Mouse (Mus musculus): ENCODE measurements at regions not wholly inside any gene's neighbourhood (a gene's known extent, or its start where the extent isn't known, plus 50 kb on each side); places are given as distances from the start of the nearest gene placed in this dataset.
"Not testable (repeated sequence)": the region's sequence is repeated elsewhere in the genome, so short reads cannot be mapped to it uniquely, and the experiment has no call there.

- not testable (repeated sequence) for DNase-seq (ENCODE audit: low spot score in 2 of 2)
Observed at GRCm38 (mm10) chr8:55558751-55559150, 348.0 kb downstream of the Adam29 start.

GRCm38 (mm10) chr8:55538868-55539267 lies 367.9 kb downstream of the Adam29 start:
- DNase-seq (ENCODE audit: low spot score in 2 of 2) = peak in 1 of 2 experiments; percentile 65

GRCm38 (mm10) chr8:55529397-55529796 lies 377.4 kb downstream of the Adam29 start:
- not testable (repeated sequence) for DNase-seq (ENCODE audit: low spot score in 2 of 2)

- peak; percentile 40 to 81 for DNase-seq (ENCODE audit: low spot score in 2 of 2)
Observed at GRCm38 (mm10) chr8:55519151-55519550, 387.6 kb downstream of the Adam29 start.

GRCm38 (mm10) chr8:55477336-55477735 lies 429.4 kb downstream of the Adam29 start:
- DNase-seq (ENCODE audit: low spot score in 2 of 2) = no peak

- peak in 1 of 2 experiments; percentile 62 for DNase-seq (ENCODE audit: low spot score in 2 of 2)
Observed at GRCm38 (mm10) chr8:55476923-55477322, 429.8 kb downstream of the Adam29 start.

- no peak for DNase-seq (ENCODE audit: low spot score in 2 of 2)
Observed at GRCm38 (mm10) chr8:55472386-55472785, 434.4 kb downstream of the Adam29 start.

GRCm38 (mm10) chr8:55466771-55467170 lies 440.0 kb downstream of the Adam29 start:
- DNase-seq (ENCODE audit: low spot score in 2 of 2) = not testable (repeated sequence)

GRCm38 (mm10) chr8:55465951-55466350 lies 440.8 kb downstream of the Adam29 start:
- not testable (repeated sequence) for DNase-seq (ENCODE audit: low spot score in 2 of 2)

GRCm38 (mm10) chr8:55465419-55465818 lies 441.3 kb downstream of the Adam29 start:
- DNase-seq (ENCODE audit: low spot score in 2 of 2) = no peak

GRCm38 (mm10) chr8:55464855-55465169 lies 441.9 kb downstream of the Adam29 start:
- peak; percentile 15 to 64 for DNase-seq (ENCODE audit: low spot score in 2 of 2)

- peak; percentile 18 to 63 for DNase-seq (ENCODE audit: low spot score in 2 of 2)
Observed at GRCm38 (mm10) chr8:55464036-55464854, 442.5 kb downstream of the Adam29 start.

GRCm38 (mm10) chr8:55460790-55461189 lies 446.0 kb downstream of the Adam29 start:
- not testable (repeated sequence) for DNase-seq (ENCODE audit: low spot score in 2 of 2)

- DNase-seq (ENCODE audit: low spot score in 2 of 2) = peak in 1 of 2 experiments; percentile 68
Observed at GRCm38 (mm10) chr8:55457436-55457835, 449.3 kb downstream of the Adam29 start.
